Comparison of ENCODE assay signal across 17 mouse cellular contexts in genomic region chr3:109726776-109727175, GRCm38 (mm10).
"Had no signal": no experiment of that assay in that cellular context is flagged by ENCODE, and none has a peak within 500 bp of the region (broad histone marks: within the 10 kb centered on the region; RNA-seq: fewer than 3 reads in every experiment).

No protein-coding gene starts in this region.

- H3K4me1 ChIP-seq: liver, embryonic 13.5 days had no signal

- H3K9ac ChIP-seq: liver, embryonic 13.5 days; lung, embryonic 14.5 days; neural tube, embryonic 13.5 days had no signal

- ATAC-seq: lung, postnatal 0 days had no signal

- H3K27me3 ChIP-seq: liver, embryonic 13.5 days; megakaryocyte, embryonic 14.5 days had no signal

- H3K27ac ChIP-seq: kidney, postnatal 0 days; left cerebral cortex, adult 2 months; liver, embryonic 13.5 days; midbrain, embryonic 10.5 days; neural tube, embryonic 13.5 days; stomach, postnatal 0 days had no signal

- H3K36me3 ChIP-seq: liver, embryonic 13.5 days; midbrain, embryonic 10.5 days; neural tube, embryonic 13.5 days had no signal

- H3K9me3 ChIP-seq: liver, embryonic 13.5 days; megakaryocyte, embryonic 14.5 days; midbrain, embryonic 10.5 days; neural tube, embryonic 13.5 days had no signal

- H3K4me2 ChIP-seq: liver, embryonic 13.5 days; lung, embryonic 14.5 days; neural tube, embryonic 13.5 days had no signal

- H3K4me3 ChIP-seq: left cerebral cortex, adult 2 months; liver, embryonic 13.5 days; megakaryocyte, embryonic 14.5 days; midbrain, embryonic 10.5 days; neural tube, embryonic 13.5 days had no signal

- DNase-seq: kidney, adult 2 months; kidney, postnatal 25 days; layer of hippocampus, postnatal 36 days; liver, embryonic 13.5 days; lung, embryonic 14.5 days; lung, postnatal 36 days; midbrain, embryonic 14.5 days; thymus, adult 2 months; thymus, postnatal 14 days; thymus, postnatal 4 days had no signal
